Mouse (Mus musculus): ENCODE measurements at regions not wholly inside any gene's neighbourhood (a gene's known extent, or its start where the extent isn't known, plus 50 kb on each side); places are given as distances from the start of the nearest gene placed in this dataset.

GRCm38 (mm10) chr6:15865271-15865670 is 144.8 kb downstream of the Mdfic start:
- Histone ChIP-seq H3K36me3 (ENCODE audit: control insufficient read depth, insufficient read depth) (no peaks in the 10 kb centered on the region), H3K4me3 (ENCODE audit: low read depth, low read length) (no peak overlapping the region), H3K4me2 (replicated peaks; ENCODE audit: low read depth) (no peak overlapping the region), H3K9me3 (ENCODE audit: control insufficient read depth) (no peaks in the 10 kb centered on the region), H3K27ac (ENCODE audit: low read depth, low read length) (no peak overlapping the region), H3K9ac (ENCODE audit: low read depth, low read length) (no peak overlapping the region), H3K4me1 (replicated peaks; ENCODE audit: control insufficient read depth, insufficient read depth, low read length) (no peaks in the 10 kb centered on the region), H3K27me3 (replicated peaks; ENCODE audit: control insufficient read depth, insufficient read depth, low read length) (no peaks in the 10 kb centered on the region)
- WGBS = 71% methylated on average over 3 of the region's 3 CpGs
- ATAC-seq = no peak
- no peak for TF ChIP-seq CTCF (IDR thresholded peaks at IDR 0.05; ENCODE audit: low read depth)

- no peak overlapping the region for H3K4me2 ChIP-seq (replicated peaks; ENCODE audit: low read depth)
- H3K4me1 ChIP-seq (replicated peaks; ENCODE audit: control insufficient read depth, insufficient read depth, low read length) = no peaks in the 10 kb centered on the region
- no peak overlapping the region for H3K27ac ChIP-seq (ENCODE audit: low read depth, low read length)
- TF ChIP-seq CTCF (IDR thresholded peaks at IDR 0.05; ENCODE audit: low read depth) = no peak
- H3K27me3 ChIP-seq (replicated peaks; ENCODE audit: control insufficient read depth, insufficient read depth, low read length) = no peaks in the 10 kb centered on the region
- no peak overlapping the region for H3K4me3 ChIP-seq (ENCODE audit: low read depth, low read length)
- no peak overlapping the region for H3K9ac ChIP-seq (ENCODE audit: low read depth, low read length)
- no peaks in the 10 kb centered on the region for H3K9me3 ChIP-seq (ENCODE audit: control insufficient read depth)
- ATAC-seq = peak; percentile 43
- no peaks in the 10 kb centered on the region for H3K36me3 ChIP-seq (ENCODE audit: control insufficient read depth, insufficient read depth)
- 50% methylated on average over 5 of the region's 5 CpGs for WGBS
Measured at GRCm38 (mm10) chr6:15882288-15882903, 161.9 kb downstream of the Mdfic start.

GRCm38 (mm10) chr6:15893066-15893465 is 172.6 kb downstream of the Mdfic start:
- Histone ChIP-seq H3K27ac (ENCODE audit: low read depth, low read length) (no peak overlapping the region), H3K9me3 (ENCODE audit: control insufficient read depth) (no peaks in the 10 kb centered on the region), H3K4me1 (replicated peaks; ENCODE audit: control insufficient read depth, insufficient read depth, low read length) (no peaks in the 10 kb centered on the region), H3K4me3 (ENCODE audit: low read depth, low read length) (no peak overlapping the region), H3K36me3 (ENCODE audit: control insufficient read depth, insufficient read depth) (no peaks in the 10 kb centered on the region), H3K27me3 (replicated peaks; ENCODE audit: control insufficient read depth, insufficient read depth, low read length) (no peaks in the 10 kb centered on the region), H3K4me2 (replicated peaks; ENCODE audit: low read depth) (no peak overlapping the region), H3K9ac (ENCODE audit: low read depth, low read length) (no peak overlapping the region)
- no peak for TF ChIP-seq CTCF (IDR thresholded peaks at IDR 0.05; ENCODE audit: low read depth)
- WGBS = 56% methylated on average over 5 of the region's 5 CpGs
- ATAC-seq = no peak

GRCm38 (mm10) chr6:15900495-15900894 is 180.0 kb downstream of the Mdfic start:
- Histone ChIP-seq H3K4me3 (ENCODE audit: low read depth, low read length) (no peak overlapping the region), H3K27ac (ENCODE audit: low read depth, low read length) (no peak overlapping the region), H3K9ac (ENCODE audit: low read depth, low read length) (no peak overlapping the region), H3K27me3 (replicated peaks; ENCODE audit: control insufficient read depth, insufficient read depth, low read length) (no peaks in the 10 kb centered on the region), H3K9me3 (ENCODE audit: control insufficient read depth) (no peaks in the 10 kb centered on the region), H3K36me3 (ENCODE audit: control insufficient read depth, insufficient read depth) (no peaks in the 10 kb centered on the region), H3K4me2 (replicated peaks; ENCODE audit: low read depth) (no peak overlapping the region), H3K4me1 (replicated peaks; ENCODE audit: control insufficient read depth, insufficient read depth, low read length) (no peaks in the 10 kb centered on the region)
- ATAC-seq = no peak
- TF ChIP-seq CTCF (IDR thresholded peaks at IDR 0.05; ENCODE audit: low read depth) = no peak

- Histone ChIP-seq H3K27me3 (replicated peaks; ENCODE audit: control insufficient read depth, insufficient read depth, low read length) (no peaks in the 10 kb centered on the region), H3K4me1 (replicated peaks; ENCODE audit: control insufficient read depth, insufficient read depth, low read length) (no peaks in the 10 kb centered on the region), H3K4me3 (ENCODE audit: low read depth, low read length) (no peak overlapping the region), H3K36me3 (ENCODE audit: control insufficient read depth, insufficient read depth) (no peaks in the 10 kb centered on the region), H3K27ac (ENCODE audit: low read depth, low read length) (no peak overlapping the region), H3K9ac (ENCODE audit: low read depth, low read length) (no peak overlapping the region), H3K9me3 (ENCODE audit: control insufficient read depth) (no peaks in the 10 kb centered on the region), H3K4me2 (replicated peaks; ENCODE audit: low read depth) (no peak overlapping the region)
- no peak for ATAC-seq
- WGBS = 77% methylated on average over 2 of the region's 2 CpGs
- TF ChIP-seq CTCF (IDR thresholded peaks at IDR 0.05; ENCODE audit: low read depth) = no peak
Measured at GRCm38 (mm10) chr6:15902665-15903274, 182.3 kb downstream of the Mdfic start.

- 52% methylated on average over 1 of the region's 1 CpGs for WGBS
- ATAC-seq = no peak
Measured at GRCm38 (mm10) chr6:15910420-15911167, 190.1 kb downstream of the Mdfic start.

More at GRCm38 (mm10) chr6:15910420-15911167, 190.1 kb downstream of the Mdfic start:
- Histone ChIP-seq H3K27me3 (replicated peaks; ENCODE audit: control insufficient read depth, insufficient read depth, low read length) (no peaks in the 10 kb centered on the region), H3K9me3 (ENCODE audit: control insufficient read depth) (no peaks in the 10 kb centered on the region), H3K4me2 (replicated peaks; ENCODE audit: low read depth) (no peak overlapping the region), H3K4me3 (ENCODE audit: low read depth, low read length) (no peak overlapping the region), H3K36me3 (ENCODE audit: control insufficient read depth, insufficient read depth) (no peaks in the 10 kb centered on the region), H3K4me1 (replicated peaks; ENCODE audit: control insufficient read depth, insufficient read depth, low read length) (no peaks in the 10 kb centered on the region), H3K9ac (ENCODE audit: low read depth, low read length) (no peak overlapping the region), H3K27ac (ENCODE audit: low read depth, low read length) (no peak overlapping the region)
- TF ChIP-seq CTCF (IDR thresholded peaks at IDR 0.05; ENCODE audit: low read depth) = no peak
